Mouse (Mus musculus) hindbrain, postnatal 0 days (tissue): ENCODE measurements around the gene Vsir. TPM values are rescaled to one million over a fixed set of nuclear protein-coding genes. Genes with fewer than 3 reads are reported as not detected.

ENCODE experiments used
- ATAC-seq: fragments of 200-750 bp; cut with Nextera tagmentation; 2 replicates; pipeline ENCODE4 v1.8.0; 2017; ENCODE audit warnings: mild to moderate bottlenecking, moderate TSS enrichment, moderate library complexity
- DNase-seq: peaks from one replicate; pipeline ENCODE4 v3.0.0-alpha.2; 2015; ENCODE audit warnings: low spot score
- H3K27ac ChIP-seq: fragments of 300-500 bp; sonication (generic); 2 replicates; pipeline ENCODE4 v1.5.1; 2014; ENCODE audit warnings: mild to moderate bottlenecking
- H3K27me3 ChIP-seq: fragments of 300-500 bp; sonication (generic); 2 replicates; pipeline ENCODE4 v1.6.1; 2014; ENCODE audit warnings: low read length, mixed read lengths; ENCODE audit not compliant: insufficient read depth
- H3K36me3 ChIP-seq: fragments of 300-500 bp; sonication (generic); 2 replicates; pipeline ENCODE4 v1.6.1; 2014; ENCODE audit warnings: low read length, mixed read lengths; ENCODE audit not compliant: insufficient read depth
- H3K4me1 ChIP-seq: fragments of 300-500 bp; sonication (generic); 2 replicates; pipeline ENCODE4 v1.6.1; 2014; ENCODE audit warnings: antibody characterized with exemption, low read length, mixed read lengths; ENCODE audit not compliant: insufficient read depth
- H3K4me2 ChIP-seq: fragments of 300-500 bp; sonication (generic); 2 replicates; pipeline ENCODE4 v1.6.1; 2014; ENCODE audit warnings: low read depth, mild to moderate bottlenecking, low read length, moderate library complexity, mixed read lengths
- H3K4me3 ChIP-seq: fragments of 300-500 bp; sonication (generic); 2 replicates; pipeline ENCODE4 v1.5.1; 2014; ENCODE audit warnings: low read length
- H3K9ac ChIP-seq: fragments of 300-500 bp; sonication (generic); replicated peaks from 2 replicates; pipeline ENCODE4 v1.6.1; 2014; ENCODE audit warnings: mild to moderate bottlenecking, low read length, moderate library complexity, mixed read lengths
- H3K9me3 ChIP-seq: fragments of 300-500 bp; sonication (generic); 2 replicates; pipeline ENCODE4 v1.6.1; 2016; ENCODE audit warnings: low read length, mixed read lengths
- CTCF ChIP-seq: IDR thresholded peaks from 2 replicates; pipeline ENCODE4 v1.5.1; 2016; ENCODE audit warnings: antibody characterized with exemption, control low read depth, low read depth
- WGBS: fragments of 180-500 bp; shearing (Covaris S2); extraction: QIAGEN DNeasy Blood & Tissue Kit; methylation state at CpG from one replicate; pipeline ENCODE4 v1.1.7; 2014; 5-methylcytosine and 5-hydroxymethylcytosine counted together
- polyA plus RNA-seq: library from polyadenylated mRNA; unstranded; fragments of >200 nt; fragmentation: Nextera tagmentation; extraction: Ambion mirVana; gene quantifications from 2 replicates; pipeline ENCODE4 v1.2.1, GENCODE M21; 2015
- total RNA-seq: library from RNA; depleted of rRNA; stranded (reverse); fragments of >200 nt; gene quantifications from 2 replicates; pipeline ENCODE4 v1.2.3, GENCODE M21; 2014; rRNA removed

Gene Vsir
- 19.2 and 43.1 TPM in 2 replicates for total RNA-seq
- 1.9 and 4.8 TPM in 2 replicates for polyA plus RNA-seq

- H3K9ac ChIP-seq = no peak within 1 kb of the TSS
- no peaks in the 10 kb centered on the region for H3K36me3 ChIP-seq
- DNase-seq (peak; percentile 72), ATAC-seq (peak; percentile 73)
- WGBS = 2% methylated on average over 37 of the region's 37 CpGs
- H3K4me2 ChIP-seq = peak within 1 kb of the TSS; percentile 44
- H3K27ac ChIP-seq = no peak within 1 kb of the TSS
- peak within 1 kb of the TSS; percentile 27 for H3K4me3 ChIP-seq
- H3K27me3 ChIP-seq = no peaks in the 10 kb centered on the region
- no peaks in the 10 kb centered on the region for H3K9me3 ChIP-seq
- peak; percentile 52 for TF ChIP-seq CTCF
- no peaks in the 10 kb centered on the region for H3K4me1 ChIP-seq
Observed at GRCm38 (mm10) chr10:60346701-60347405, at the start of gene Vsir. Gene Vsir, plus strand, starts transcription at chr10:60346851.

DNA sequence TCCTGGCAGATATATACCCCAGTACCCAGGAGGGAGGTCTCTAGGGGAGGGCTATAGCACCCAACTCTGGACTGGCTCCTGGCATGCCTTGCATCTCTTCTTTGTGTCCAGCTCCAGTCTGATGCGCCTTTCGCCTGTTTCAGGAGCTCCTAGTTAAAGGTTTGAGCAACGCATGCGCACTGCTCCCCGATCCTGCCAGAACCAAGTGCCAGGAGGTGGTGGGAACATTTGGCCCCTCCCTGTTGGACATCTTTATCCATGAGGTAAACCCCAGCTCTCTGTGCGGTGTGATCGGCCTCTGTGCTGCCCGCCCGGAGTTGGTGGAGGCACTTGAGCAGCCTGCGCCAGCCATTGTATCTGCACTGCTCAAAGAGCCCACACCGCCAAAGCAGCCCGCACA lies 47.0 kb upstream of the Vsir start:
- TF ChIP-seq CTCF = no peak
- Histone ChIP-seq H3K9me3 (no peaks in the 10 kb centered on the region), H3K4me2 (no peak overlapping the region), H3K9ac (no peak overlapping the region), H3K27me3 (no peaks in the 10 kb centered on the region), H3K4me3 (no peak overlapping the region), H3K27ac (no peak overlapping the region), H3K4me1 (no peaks in the 10 kb centered on the region), H3K36me3 (peaks cover 57% of the 10 kb centered on the region)
- ATAC-seq (no peak), DNase-seq (no peak)
- 93% methylated on average over 12 of the region's 12 CpGs for WGBS

GRCm38 (mm10) chr10:60303419-60303818 lies 43.2 kb upstream of the Vsir start:
- peaks cover 38% of the 10 kb centered on the region for H3K36me3 ChIP-seq
- no peak overlapping the region for H3K9ac ChIP-seq
- H3K4me3 ChIP-seq = no peak overlapping the region
- 74% methylated on average over 17 of the region's 17 CpGs for WGBS
- H3K27me3 ChIP-seq = no peaks in the 10 kb centered on the region
- no peak overlapping the region for H3K27ac ChIP-seq
- H3K4me1 ChIP-seq = no peaks in the 10 kb centered on the region
- H3K9me3 ChIP-seq = no peaks in the 10 kb centered on the region
- no peak for DNase-seq
- TF ChIP-seq CTCF = no peak
- H3K4me2 ChIP-seq = no peak overlapping the region
- ATAC-seq = no peak

- Histone ChIP-seq H3K9me3 (no peaks in the 10 kb centered on the region), H3K27me3 (no peaks in the 10 kb centered on the region), H3K4me3 (no peak overlapping the region), H3K4me2 (no peak overlapping the region), H3K9ac (no peak overlapping the region), H3K27ac (no peak overlapping the region), H3K4me1 (no peaks in the 10 kb centered on the region), H3K36me3 (peaks cover 26% of the 10 kb centered on the region)
- TF ChIP-seq CTCF = peak; percentile 95
- peak; percentile 92 for DNase-seq
- ATAC-seq = peak; percentile 82
- 63% methylated on average over 15 of the region's 15 CpGs for WGBS
Observed at GRCm38 (mm10) chr10:60304854-60305628, 41.6 kb upstream of the Vsir start.

DNA sequence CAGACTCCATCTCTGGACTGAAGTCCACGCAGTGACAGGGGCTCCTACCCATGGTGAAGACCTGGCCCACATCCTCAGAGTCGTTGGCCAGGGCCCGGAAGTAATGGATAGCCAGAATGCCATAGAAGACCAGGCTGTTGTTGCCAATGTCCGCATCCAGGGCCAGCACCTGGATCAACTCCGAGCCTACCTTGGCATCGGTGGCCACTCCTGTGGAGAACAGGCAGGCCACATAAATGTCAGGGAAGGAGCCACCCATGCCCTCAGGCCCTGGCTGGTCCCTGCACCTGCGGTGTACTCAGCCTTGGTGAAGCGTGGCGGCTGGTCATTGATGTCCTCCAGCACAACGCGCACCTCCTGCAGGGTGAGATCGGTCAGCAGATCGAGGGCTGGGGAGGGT lies 36.0 kb upstream of the Vsir start:
- Histone ChIP-seq H3K27ac (no peak overlapping the region), H3K4me3 (no peak overlapping the region), H3K27me3 (no peaks in the 10 kb centered on the region), H3K4me2 (no peak overlapping the region), H3K4me1 (no peaks in the 10 kb centered on the region), H3K36me3 (no peaks in the 10 kb centered on the region), H3K9me3 (no peaks in the 10 kb centered on the region), H3K9ac (no peak overlapping the region)
- 91% methylated on average over 13 of the region's 13 CpGs for WGBS
- no peak for DNase-seq
- ATAC-seq = no peak
- TF ChIP-seq CTCF = no peak

- WGBS = 91% methylated on average over 5 of the region's 5 CpGs
- no peak overlapping the region for H3K27ac ChIP-seq
- no peak for ATAC-seq
Observed at GRCm38 (mm10) chr10:60313606-60314005, 33.0 kb upstream of the Vsir start.

More at GRCm38 (mm10) chr10:60313606-60314005, 33.0 kb upstream of the Vsir start:
- H3K27me3 ChIP-seq = no peaks in the 10 kb centered on the region
- no peak overlapping the region for H3K9ac ChIP-seq
- no peaks in the 10 kb centered on the region for H3K4me1 ChIP-seq
- H3K4me2 ChIP-seq = no peak overlapping the region
- H3K4me3 ChIP-seq = no peak overlapping the region
- no peaks in the 10 kb centered on the region for H3K36me3 ChIP-seq
- DNase-seq = no peak
- no peak for TF ChIP-seq CTCF
- no peaks in the 10 kb centered on the region for H3K9me3 ChIP-seq
